Mouse (Mus musculus) small intestine, adult 2 months (tissue): ENCODE measurements around the gene Gucd1.
"Not testable (repeated sequence)": the region's sequence is repeated elsewhere in the genome, so short reads cannot be mapped to it uniquely, and the experiment has no call there.

Experiments
- CTCF ChIP-seq: fragments of 200-500 bp; IDR thresholded peaks from 2 replicates; pipeline ENCODE4 v1.5.1; 2012; ENCODE audit warnings: low read depth, mild to moderate bottlenecking, control low read depth, inconsistent platforms, low read length, moderate library complexity, mixed read lengths; ENCODE audit not compliant: insufficient replicate concordance, insufficient read length; ENCODE audit errors: extremely low read depth
- POLR2A ChIP-seq: fragments of 200-500 bp; IDR thresholded peaks from 2 replicates; pipeline ENCODE4 v1.6.1; 2012; ENCODE audit warnings: low read depth, mild to moderate bottlenecking, control low read depth, inconsistent platforms, low read length, moderate library complexity

DNA sequence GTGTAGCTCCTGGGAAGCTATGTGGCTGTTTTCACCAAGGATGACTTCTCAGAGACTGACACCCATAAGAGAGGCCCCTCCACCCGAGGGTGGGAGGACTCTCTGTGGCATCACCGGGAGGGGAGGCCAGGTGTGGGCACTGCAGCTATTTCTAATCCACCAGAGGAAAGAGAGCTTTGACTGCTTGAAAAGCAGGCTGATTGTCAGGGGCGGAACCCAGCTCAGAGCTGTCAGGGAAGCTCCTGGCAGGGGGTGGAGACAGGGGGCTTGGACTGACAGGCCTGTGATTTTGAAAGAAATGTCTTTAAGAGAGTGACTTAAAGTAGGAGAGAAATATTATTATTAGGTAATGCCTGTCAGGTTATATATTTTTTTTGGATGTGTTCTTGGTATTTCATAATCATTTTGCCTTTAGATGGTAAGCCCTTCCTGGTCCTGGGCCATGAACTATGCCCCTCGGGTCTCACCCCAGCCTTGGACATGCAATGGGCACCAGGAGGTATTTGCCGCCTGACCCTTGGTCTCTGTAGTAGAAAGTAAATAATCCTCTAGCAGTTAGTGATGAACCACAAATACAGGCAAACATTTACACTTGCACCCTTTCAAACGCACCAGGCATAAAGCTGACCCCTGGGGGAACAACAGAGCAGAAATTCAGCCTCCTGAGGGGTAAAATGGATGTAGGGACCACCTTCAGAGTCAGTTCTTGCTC, 42.5 kb downstream of the Gucd1 start:
- not testable (repeated sequence) for TF ChIP-seq CTCF, POLR2A
